Mouse (Mus musculus): Measurements from ENCODE around the gene Nme7. TPM values are rescaled to one million over a fixed set of nuclear protein-coding genes. Genes with fewer than 3 reads are reported as not detected.

Gene Nme7
- 1 to 10 TPM; 3.6 to 3.7 TPM for total RNA-seq (2021)
- polyA plus RNA-seq (2012; rRNA removed), result 2.1 and 3.0 TPM in 2 replicates
- long read RNA-seq, partial matches to known transcripts, result 0 of 6 reads
- long read RNA-seq, other reads (novel, unspliced or antisense), result 6 of 6 reads

DNA sequence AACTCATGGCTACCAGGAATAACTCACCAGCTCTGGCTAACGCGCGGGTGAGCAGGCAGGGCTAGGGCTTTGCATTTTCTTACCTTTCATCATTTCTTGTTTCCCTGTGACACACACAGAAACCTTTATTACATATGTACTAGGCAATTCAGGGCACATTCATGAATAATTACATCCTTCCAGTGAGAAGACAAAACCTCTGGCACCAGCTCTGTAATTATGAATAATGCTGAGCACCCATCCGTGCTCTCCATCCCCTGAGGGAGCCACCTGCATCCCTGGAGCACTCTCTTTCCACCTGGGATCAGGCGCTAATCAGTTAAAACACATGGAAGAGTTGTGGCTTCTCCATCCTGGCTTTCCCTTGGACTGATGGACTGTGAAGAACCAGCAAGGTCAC is at the start of gene Nme7:
TSS of gene Nme7 (plus strand) at position 301 of the 400 bp plus-strand sequence.
- no peaks in the 10 kb centered on the region for H3K4me1 ChIP-seq (ENCODE audit: control insufficient read depth, insufficient read depth, low read length)
- no peak within 1 kb of the TSS for H3K9ac ChIP-seq (ENCODE audit: low read depth, low read length)
- no peak within 1 kb of the TSS for H3K27ac ChIP-seq
- no peak for DNase-seq
- intact Hi-C loops (cut with DNase I), result no loop called here
- no peaks in the 10 kb centered on the region for H3K27me3 ChIP-seq (ENCODE audit: control insufficient read depth, insufficient read depth, low read length)
- no peaks in the 10 kb centered on the region for H3K79me2 ChIP-seq (replicated peaks; ENCODE audit: control insufficient read depth, insufficient read depth, low read length)
- WGBS, result 88% methylated on average over 5 of the region's 5 CpGs
- peaks cover 6% of the 10 kb centered on the region for H3K36me3 ChIP-seq (ENCODE audit: control insufficient read depth, insufficient read depth, low read length)
- TF ChIP-seq CTCF (IDR thresholded peaks at IDR 0.05) (no peak), POLR2A (IDR thresholded peaks at IDR 0.05; ENCODE audit: insufficient read depth, low read depth, low read length) (no peak), EP300 (IDR thresholded peaks at IDR 0.05; ENCODE audit: insufficient read depth, low read depth, low read length) (no peak)
- no peak within 1 kb of the TSS for H3K4me3 ChIP-seq

DNA sequence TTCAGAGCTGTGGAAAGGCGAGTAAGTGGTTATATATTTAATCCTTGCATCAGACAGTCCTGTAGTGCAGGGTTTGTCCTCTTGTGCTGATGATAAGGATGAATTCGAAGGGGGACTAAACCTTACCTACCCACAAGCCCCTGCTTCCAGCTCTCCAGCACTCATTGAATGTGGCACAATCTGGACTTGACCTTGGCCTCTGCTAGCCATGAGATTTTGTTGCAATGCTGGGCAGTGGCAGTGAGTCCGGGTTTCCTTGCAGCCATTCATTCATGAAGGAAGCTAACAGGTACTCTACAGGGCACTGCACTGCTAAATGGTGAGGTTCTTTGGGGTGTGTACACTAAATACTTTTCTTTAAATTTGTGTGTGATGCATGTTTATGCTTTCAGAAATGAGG is 49.1 kb upstream of the Nme7 start:
- DNase-seq, result no peak
- H3K79me2 ChIP-seq (replicated peaks; ENCODE audit: control insufficient read depth, insufficient read depth, low read length), result peaks cover 2% of the 10 kb centered on the region; the same call in 1 of the 2 replicates
- no peaks in the 10 kb centered on the region for H3K36me3 ChIP-seq (ENCODE audit: control insufficient read depth, insufficient read depth, low read length)
- WGBS, result 68% methylated on average over 3 of the region's 3 CpGs
- no peak overlapping the region for H3K4me3 ChIP-seq
- H3K9ac ChIP-seq (ENCODE audit: low read depth, low read length), result no peak overlapping the region
- H3K27ac ChIP-seq, result no peak overlapping the region
- intact Hi-C loops (cut with DNase I), result no loop called here
- TF ChIP-seq POLR2A (IDR thresholded peaks at IDR 0.05; ENCODE audit: insufficient read depth, low read depth, low read length) (no peak), CTCF (IDR thresholded peaks at IDR 0.05) (no peak), EP300 (IDR thresholded peaks at IDR 0.05; ENCODE audit: insufficient read depth, low read depth, low read length) (no peak)
- peaks cover 3% of the 10 kb centered on the region for H3K4me1 ChIP-seq (ENCODE audit: control insufficient read depth, insufficient read depth, low read length)
- no peaks in the 10 kb centered on the region for H3K27me3 ChIP-seq (ENCODE audit: control insufficient read depth, insufficient read depth, low read length)

DNA sequence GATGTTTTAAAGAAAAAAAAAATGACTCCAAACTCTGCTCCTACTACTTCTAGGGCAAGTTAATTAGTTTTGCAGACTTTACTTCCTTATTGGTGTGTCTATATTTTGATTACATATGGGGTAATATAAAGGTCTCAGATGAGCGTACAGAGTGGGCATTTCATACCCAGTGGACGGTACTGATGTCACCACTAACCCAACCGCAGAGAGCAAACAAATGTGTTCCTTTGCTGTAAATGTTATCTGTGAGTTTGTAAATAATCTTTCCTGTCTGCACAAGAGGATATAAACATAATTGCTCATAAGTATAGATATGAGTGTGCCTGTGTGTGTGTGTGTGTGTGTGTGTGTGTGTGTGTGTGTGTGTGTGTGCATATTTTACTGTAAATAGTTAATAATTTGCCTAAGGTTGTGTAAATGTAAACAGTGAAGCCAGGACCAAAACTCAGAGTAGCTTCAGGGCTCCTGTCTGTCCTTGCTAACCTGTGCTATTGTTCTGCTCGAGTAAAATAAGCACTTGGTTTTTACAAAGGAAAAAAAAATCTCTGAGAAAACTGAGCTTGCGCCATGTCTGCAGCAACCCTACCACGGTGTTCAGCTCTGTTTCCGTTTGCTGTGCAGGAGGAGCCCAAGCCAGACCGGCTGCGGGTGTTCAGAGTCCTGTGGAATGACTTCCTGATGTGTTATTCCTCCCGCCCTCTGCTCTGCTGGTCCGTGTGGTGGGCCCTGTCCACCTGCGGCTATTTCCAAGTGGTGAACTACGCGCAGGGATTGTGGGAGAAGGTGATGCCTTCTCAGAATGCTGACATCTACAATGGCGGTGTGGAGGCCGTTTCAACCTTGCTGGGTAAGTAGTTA is 43.5 kb upstream of the Nme7 start:
- peaks cover 2% of the 10 kb centered on the region; the same call in 1 of the 2 replicates for H3K79me2 ChIP-seq (replicated peaks; ENCODE audit: control insufficient read depth, insufficient read depth, low read length)
- no peak for DNase-seq
- no peaks in the 10 kb centered on the region for H3K4me1 ChIP-seq (ENCODE audit: control insufficient read depth, insufficient read depth, low read length)
- TF ChIP-seq POLR2A (IDR thresholded peaks at IDR 0.05; ENCODE audit: insufficient read depth, low read depth, low read length) (no peak), CTCF (IDR thresholded peaks at IDR 0.05) (no peak), EP300 (IDR thresholded peaks at IDR 0.05; ENCODE audit: insufficient read depth, low read depth, low read length) (no peak)
- H3K36me3 ChIP-seq (ENCODE audit: control insufficient read depth, insufficient read depth, low read length), result peaks cover 6% of the 10 kb centered on the region; the same call in 1 of the 2 replicates
- H3K27ac ChIP-seq, result no peak overlapping the region
- intact Hi-C loops (cut with DNase I), result no loop called here
- 72% methylated on average over 16 of the region's 16 CpGs for WGBS
- H3K9ac ChIP-seq (ENCODE audit: low read depth, low read length), result no peak overlapping the region
- H3K4me3 ChIP-seq, result no peak overlapping the region
- H3K27me3 ChIP-seq (ENCODE audit: control insufficient read depth, insufficient read depth, low read length), result no peaks in the 10 kb centered on the region

DNA sequence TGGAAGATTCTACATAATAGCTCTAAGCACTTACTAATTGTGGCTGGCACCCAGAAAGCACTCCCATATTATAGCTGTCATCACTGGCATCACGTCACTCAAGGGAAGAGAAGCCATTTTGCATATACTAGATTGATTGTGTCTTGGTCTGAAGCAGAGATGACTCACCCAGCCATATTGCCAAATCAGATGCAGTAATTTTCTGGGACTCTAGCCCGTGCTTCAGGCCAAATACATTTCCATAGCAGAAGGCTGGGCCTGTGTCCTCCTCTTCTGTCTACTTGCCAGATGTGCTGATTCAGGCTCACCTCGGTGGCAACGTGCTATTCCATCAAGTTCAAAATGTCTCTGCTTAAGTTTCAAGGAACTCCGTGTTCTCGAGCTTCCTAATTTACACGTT is 42.4 kb upstream of the Nme7 start:
- WGBS, result 64% methylated on average over 7 of the region's 7 CpGs
- TF ChIP-seq EP300 (IDR thresholded peaks at IDR 0.05; ENCODE audit: insufficient read depth, low read depth, low read length) (no peak), CTCF (IDR thresholded peaks at IDR 0.05) (no peak), POLR2A (IDR thresholded peaks at IDR 0.05; ENCODE audit: insufficient read depth, low read depth, low read length) (no peak)
- DNase-seq, result peak in 1 of 2 experiments; percentile 25

DNA sequence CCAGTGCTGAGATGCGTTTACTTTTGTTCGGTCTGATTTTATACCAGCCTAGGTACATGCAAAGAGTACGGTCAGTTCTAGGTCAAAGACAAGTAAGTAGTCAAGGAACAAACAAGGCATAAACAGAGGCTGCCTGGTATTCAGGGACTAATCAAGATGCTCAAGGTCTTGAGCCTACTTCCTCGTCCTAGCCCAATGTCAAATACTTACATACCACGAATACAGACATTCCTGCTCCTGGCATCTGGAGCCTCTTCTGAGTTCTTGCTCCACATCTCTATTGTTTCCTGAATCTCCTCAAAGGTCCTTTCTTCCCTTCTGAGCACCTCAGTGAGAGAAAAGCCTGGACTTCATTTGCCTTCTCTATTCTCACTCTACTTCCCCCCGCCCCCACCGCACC is 33.0 kb upstream of the Nme7 start:
- no peak for DNase-seq
- Histone ChIP-seq H3K36me3 (ENCODE audit: control insufficient read depth, insufficient read depth, low read length) (no peaks in the 10 kb centered on the region), H3K4me1 (ENCODE audit: control insufficient read depth, insufficient read depth, low read length) (no peaks in the 10 kb centered on the region), H3K9ac (ENCODE audit: low read depth, low read length) (no peak overlapping the region), H3K27ac (no peak overlapping the region), H3K4me3 (no peak overlapping the region), H3K27me3 (ENCODE audit: control insufficient read depth, insufficient read depth, low read length) (no peaks in the 10 kb centered on the region), H3K79me2 (replicated peaks; ENCODE audit: control insufficient read depth, insufficient read depth, low read length) (no peaks in the 10 kb centered on the region)
- intact Hi-C loops (cut with DNase I), result no loop called here
- TF ChIP-seq POLR2A (IDR thresholded peaks at IDR 0.05; ENCODE audit: insufficient read depth, low read depth, low read length) (no peak), CTCF (IDR thresholded peaks at IDR 0.05) (no peak), EP300 (IDR thresholded peaks at IDR 0.05; ENCODE audit: insufficient read depth, low read depth, low read length) (no peak)
- 83% methylated on average over 7 of the region's 7 CpGs for WGBS

More for the DNA sequence above, 42.4 kb upstream of the Nme7 start:
- Histone ChIP-seq H3K27ac (no peak overlapping the region), H3K79me2 (replicated peaks; ENCODE audit: control insufficient read depth, insufficient read depth, low read length) (peaks cover 2% of the 10 kb centered on the region; the same call in 1 of the 2 replicates), H3K27me3 (ENCODE audit: control insufficient read depth, insufficient read depth, low read length) (no peaks in the 10 kb centered on the region), H3K4me3 (no peak overlapping the region), H3K9ac (ENCODE audit: low read depth, low read length) (no peak overlapping the region), H3K4me1 (ENCODE audit: control insufficient read depth, insufficient read depth, low read length) (no peaks in the 10 kb centered on the region), H3K36me3 (ENCODE audit: control insufficient read depth, insufficient read depth, low read length) (peaks cover 6% of the 10 kb centered on the region; the same call in 1 of the 2 replicates)
- intact Hi-C loops (cut with DNase I), result no loop called here

DNA sequence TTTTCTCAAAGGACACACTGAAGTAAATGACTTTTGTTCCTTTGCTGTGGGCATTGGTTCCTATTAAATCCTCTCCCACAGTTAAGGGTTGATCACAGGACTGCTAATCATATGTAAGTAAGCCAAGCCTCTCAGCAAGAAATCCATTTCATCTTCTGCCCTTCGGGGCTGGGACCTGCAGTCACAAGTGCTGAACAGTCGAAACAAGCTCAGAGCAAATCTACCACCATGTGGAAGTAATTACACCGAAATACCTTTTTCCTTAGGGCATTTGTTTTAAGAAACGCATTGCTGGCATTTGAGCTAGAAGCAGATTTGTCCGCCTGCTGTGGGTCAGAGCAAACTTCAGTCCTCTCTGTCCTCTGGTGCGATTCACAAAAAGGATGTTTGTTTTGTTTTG is 30.3 kb upstream of the Nme7 start:
- Histone ChIP-seq H3K9ac (ENCODE audit: low read depth, low read length) (no peak overlapping the region), H3K79me2 (replicated peaks; ENCODE audit: control insufficient read depth, insufficient read depth, low read length) (no peaks in the 10 kb centered on the region), H3K36me3 (ENCODE audit: control insufficient read depth, insufficient read depth, low read length) (no peaks in the 10 kb centered on the region), H3K4me1 (ENCODE audit: control insufficient read depth, insufficient read depth, low read length) (no peaks in the 10 kb centered on the region), H3K27ac (no peak overlapping the region), H3K27me3 (ENCODE audit: control insufficient read depth, insufficient read depth, low read length) (no peaks in the 10 kb centered on the region), H3K4me3 (no peak overlapping the region)
- DNase-seq, result no peak
- 68% methylated on average over 6 of the region's 6 CpGs for WGBS
- intact Hi-C loops (cut with DNase I), result loop anchor here (2.0 kb wide), 1 partner anchor 33 kb away; the partner anchor contains the start of gene Blzf1
- TF ChIP-seq POLR2A (IDR thresholded peaks at IDR 0.05; ENCODE audit: insufficient read depth, low read depth, low read length) (no peak), CTCF (IDR thresholded peaks at IDR 0.05) (no peak), EP300 (IDR thresholded peaks at IDR 0.05; ENCODE audit: insufficient read depth, low read depth, low read length) (no peak)
